Comparison of ENCODE assay signal across 10 mouse cellular contexts in genomic region chr5:33377176-33377575, GRCm38 (mm10). TPM values are rescaled to one million over a fixed set of nuclear protein-coding genes. Genes with fewer than 3 reads are reported as not detected.
DNase-seq lines count a peak whose midpoint lies in the region; ATAC-seq and TF ChIP-seq lines count a peak whose summit lies in the region.
"Had no signal": no experiment of that assay in that cellular context is flagged by ENCODE, and none has a peak within 500 bp of the region (broad histone marks: within the 10 kb centered on the region; RNA-seq: fewer than 3 reads in every experiment).

No protein-coding gene starts in this region.

- peak overlapping the region; percentile 65 for H3K4me3 ChIP-seq in heart, embryonic 12.5 days
- peak overlapping the region; percentile 64 for H3K4me3 ChIP-seq in brown adipose tissue, adult 24 weeks (ENCODE audit: insufficient read depth, low read depth, low read length)
- H3K4me3 ChIP-seq in intestine, embryonic 14.5 days (ENCODE audit: low read depth, low read length), result peak overlapping the region; percentile 64; the same call in 1 of the 2 replicates
- peak overlapping the region; percentile 68 for H3K4me3 ChIP-seq in myocyte

- intact Hi-C loops in heart, postnatal 25 days (cut with DNase I), result no loop called here
- intact Hi-C loops in left cerebral cortex, postnatal 4 days (cut with DNase I), result loop anchor here (10.0 kb wide), 1 partner anchor 172 kb away; no protein-coding TSS in a partner anchor

- no peak for DNase-seq in heart, postnatal 25 days (ENCODE audit: low spot score)
- DNase-seq in intestine, embryonic 14.5 days (ENCODE audit: low spot score), result no peak
- DNase-seq in left cerebral cortex, postnatal 4 days, result no peak
- DNase-seq in right cerebral cortex, postnatal 10 days (ENCODE audit: low spot score in 2 of 2), result no peak
- no peak for DNase-seq in layer of hippocampus, postnatal 14 days (ENCODE audit: low spot score in 2 of 2)

- 46% methylated on average over 6 of the region's 6 CpGs for WGBS in heart, embryonic 12.5 days
- 31% methylated on average over 6 of the region's 6 CpGs for WGBS in intestine, embryonic 14.5 days

- H3K9ac ChIP-seq in heart, embryonic 12.5 days, result 0 out of 2 replicates have a peak overlapping the region, but pooled peaks have one; percentile 75
- H3K9ac ChIP-seq in intestine, embryonic 14.5 days (ENCODE audit: low read length), result 0 out of 2 replicates have a peak overlapping the region, but pooled peaks have one; percentile 63

- TF ChIP-seq POLR2A in myocyte (IDR thresholded peaks at IDR 0.05; ENCODE audit: insufficient read length, low read depth), result no peak

- peaks cover 15% of the 10 kb centered on the region for H3K4me1 ChIP-seq in heart, embryonic 12.5 days (replicated peaks)
- H3K4me1 ChIP-seq in brown adipose tissue, adult 24 weeks (ENCODE audit: control insufficient read depth, insufficient read depth, insufficient read length, low read length), result peaks cover 4% of the 10 kb centered on the region
- H3K4me1 ChIP-seq in intestine, embryonic 14.5 days (replicated peaks; ENCODE audit: control insufficient read depth, insufficient read depth, low read length), result peaks cover 2% of the 10 kb centered on the region; the same call in 1 of the 2 replicates

- no peaks in the 10 kb centered on the region for H3K79me2 ChIP-seq in myocyte (ENCODE audit: control insufficient read depth, insufficient read depth)

- H3K4me2 ChIP-seq in heart, embryonic 12.5 days, result peak overlapping the region; percentile 92
- peak overlapping the region; percentile 92 for H3K4me2 ChIP-seq in intestine, embryonic 14.5 days (ENCODE audit: low read length)
- H3K4me2 ChIP-seq in myocyte (ENCODE audit: low read depth), result peak overlapping the region; percentile 97

- ATAC-seq in heart, embryonic 12.5 days (ENCODE audit: insufficient number of reproducible peaks, low FRiP score), result no peak
- ATAC-seq in intestine, embryonic 14.5 days (replicated peaks; ENCODE audit: low FRiP score, low TSS enrichment, low read depth), result no peak

- peak overlapping the region; percentile 94; the same call in 1 of the 2 replicates for H3K27ac ChIP-seq in heart, embryonic 12.5 days (ENCODE audit: poor library complexity, severe bottlenecking)
- H3K27ac ChIP-seq in brown adipose tissue, adult 24 weeks (replicated peaks; ENCODE audit: low read depth, low read length), result no peak overlapping the region
- peak overlapping the region; percentile 94 for H3K27ac ChIP-seq in intestine, embryonic 14.5 days (ENCODE audit: low read depth)

- no peaks in the 10 kb centered on the region for H3K9me3 ChIP-seq in heart, embryonic 12.5 days (replicated peaks)
- no peaks in the 10 kb centered on the region for H3K9me3 ChIP-seq in intestine, embryonic 14.5 days (ENCODE audit: control insufficient read depth, low read length)

- H3K27me3 ChIP-seq in heart, embryonic 12.5 days (replicated peaks), result no peaks in the 10 kb centered on the region
- H3K27me3 ChIP-seq in intestine, embryonic 14.5 days (replicated peaks; ENCODE audit: control insufficient read depth, insufficient read depth, low read length), result no peaks in the 10 kb centered on the region
- no peaks in the 10 kb centered on the region for H3K27me3 ChIP-seq in myocyte (ENCODE audit: control insufficient read depth, insufficient read depth, insufficient read length)

- H3K36me3 ChIP-seq in heart, embryonic 12.5 days, result peaks cover 33% of the 10 kb centered on the region
- peaks cover 35% of the 10 kb centered on the region for H3K36me3 ChIP-seq in intestine, embryonic 14.5 days (ENCODE audit: control insufficient read depth, insufficient read depth, low read length)
- peaks cover 11% of the 10 kb centered on the region for H3K36me3 ChIP-seq in myocyte (ENCODE audit: control insufficient read depth, insufficient read depth)

- peak overlapping the region; percentile 28 for H3ac ChIP-seq in myocyte (ENCODE audit: control insufficient read depth, insufficient read length)

TF ChIP-seq in myocyte, 11 proteins besides CTCF, POLR2A, EP300 and RAD21:
- TF ChIP-seq REST (IDR thresholded peaks at IDR 0.05; ENCODE audit: insufficient read depth, insufficient read length) (no peak), MYOG (IDR thresholded peaks at IDR 0.05; ENCODE audit: control insufficient read depth in 1 of 3, insufficient read depth in 1 of 3, insufficient read length in 2 of 3, low read depth in 2 of 3) (no peak), TCF12 (IDR thresholded peaks at IDR 0.05; ENCODE audit: insufficient read depth, poor library complexity, severe bottlenecking) (no peak), MAX (IDR thresholded peaks at IDR 0.05; ENCODE audit: low read depth) (no peak), E2F4 (IDR thresholded peaks at IDR 0.05; ENCODE audit: insufficient read depth) (no peak), USF1 (IDR thresholded peaks at IDR 0.05; ENCODE audit: low read depth) (no peak), SRF (IDR thresholded peaks at IDR 0.05; ENCODE audit: control insufficient read depth, insufficient read length, low read depth) (no peak), TCF3 (IDR thresholded peaks at IDR 0.05; ENCODE audit: insufficient read length, low read depth) (no peak), POLR2AphosphoS2 (IDR thresholded peaks at IDR 0.05; ENCODE audit: insufficient read length, low read depth) (no peak), MYOD1 (IDR thresholded peaks at IDR 0.05; ENCODE audit: control insufficient read depth in 1 of 3, insufficient read length in 2 of 3, low read depth in 2 of 3) (no peak), CEBPB (IDR thresholded peaks at IDR 0.05; ENCODE audit: insufficient read depth, poor library complexity, severe bottlenecking) (no peak)

RNA-seq across cellular contexts. Expression of gene Uvssa, which starts 1.2 kb away (rescaled TPM):
- polyA plus RNA-seq in heart, embryonic 12.5 days (2016; fragmentation: Nextera tagmentation; extraction: Ambion mirVana), result 4.1 and 4.6 TPM in 2 replicates
- 1 to 10 TPM; 3.2 TPM for total RNA-seq in heart, postnatal 25 days (2021)
- 3.6 and 3.9 TPM in 2 replicates for polyA plus RNA-seq in brown adipose tissue, adult 24 weeks (2012; ENCODE audit: insufficient read depth, insufficient read length, missing spikeins)
- 8.3 and 10.7 TPM in 2 replicates for polyA plus RNA-seq in intestine, embryonic 14.5 days (2014; fragmentation: Nextera tagmentation; extraction: Ambion mirVana)
- 1.6 TPM for polyA plus RNA-seq in myocyte (2012; fragmentation: generic; extraction: Trizol)
- total RNA-seq in left cerebral cortex, postnatal 4 days (2021), result 10 to 100 TPM; 12.4 to 12.9 TPM
- 1 to 10 TPM; 7.6 to 9.9 TPM for total RNA-seq in layer of hippocampus, postnatal 14 days (2021)

RNA-seq across cellular contexts. Expression of gene Maea, which starts 41.9 kb away (rescaled TPM):
- 125 and 127 TPM in 2 replicates for polyA plus RNA-seq in heart, embryonic 12.5 days (2016; fragmentation: Nextera tagmentation; extraction: Ambion mirVana)
- total RNA-seq in heart, postnatal 25 days (2021), result 10 to 100 TPM; 92.7 to 92.8 TPM
- 50.3 and 54.4 TPM in 2 replicates for polyA plus RNA-seq in brown adipose tissue, adult 24 weeks (2012; ENCODE audit: insufficient read depth, insufficient read length, missing spikeins)
- 129 and 141 TPM in 2 replicates for polyA plus RNA-seq in intestine, embryonic 14.5 days (2014; fragmentation: Nextera tagmentation; extraction: Ambion mirVana)
- polyA plus RNA-seq in myocyte (2012; fragmentation: generic; extraction: Trizol), result 114 TPM
- 10 to 100 TPM; 89.1 to 94.1 TPM for total RNA-seq in left cerebral cortex, postnatal 4 days (2021)
- 10 to 100 TPM; 85.3 to 93.5 TPM for total RNA-seq in layer of hippocampus, postnatal 14 days (2021)

RNA-seq across cellular contexts. Expression of gene Nkx1-1, which starts 56.6 kb away (rescaled TPM):
- polyA plus RNA-seq in heart, embryonic 12.5 days (2016; fragmentation: Nextera tagmentation; extraction: Ambion mirVana), result not detected in 2 replicates
- not detected for total RNA-seq in heart, postnatal 25 days (2021)
- polyA plus RNA-seq in brown adipose tissue, adult 24 weeks (2012; ENCODE audit: insufficient read depth, insufficient read length, missing spikeins), result not detected in 2 replicates
- polyA plus RNA-seq in intestine, embryonic 14.5 days (2014; fragmentation: Nextera tagmentation; extraction: Ambion mirVana), result not detected in 2 replicates
- polyA plus RNA-seq in myocyte (2012; fragmentation: generic; extraction: Trizol), result not detected
- total RNA-seq in left cerebral cortex, postnatal 4 days (2021), result not detected
- not detected for total RNA-seq in layer of hippocampus, postnatal 14 days (2021)
- total RNA-seq: monocyte, adult 5-6 weeks had no signal
- polyA plus RNA-seq: cortical plate, adult 2 months had no signal
